ENCODE assay signal across 21 mouse cellular contexts in genomic region chrX:69698840-69699239, GRCm38 (mm10).
DNase-seq lines count a peak whose midpoint lies in the region; ATAC-seq and TF ChIP-seq lines count a peak whose summit lies in the region.
"Had no signal": no experiment of that assay in that cellular context is flagged by ENCODE, and none has a peak within 500 bp of the region (broad histone marks: within the 10 kb centered on the region; RNA-seq: fewer than 3 reads in every experiment).

No protein-coding gene starts in this region.

- no peaks in the 10 kb centered on the region for H3K27me3 ChIP-seq in midbrain, embryonic 16.5 days (ENCODE audit: control insufficient read depth, insufficient read depth, low read depth, low read length)
- no peaks in the 10 kb centered on the region for H3K27me3 ChIP-seq in midbrain, postnatal 0 days (ENCODE audit: insufficient read depth, low read length)
- no peaks in the 10 kb centered on the region for H3K27me3 ChIP-seq in limb, embryonic 10.5 days (ENCODE audit: low read depth, poor library complexity, severe bottlenecking)
- H3K27me3 ChIP-seq: embryonic facial prominence, embryonic 12.5 days; forebrain, embryonic 13.5 days; heart, embryonic 12.5 days; hindbrain, embryonic 15.5 days had no signal

- TF ChIP-seq CTCF in midbrain, postnatal 0 days (IDR thresholded peaks at IDR 0.05): no peak

- WGBS in midbrain, embryonic 16.5 days: 51% methylated on average over 4 of the region's 4 CpGs
- WGBS in midbrain, postnatal 0 days: 51% methylated on average over 4 of the region's 4 CpGs
- 62% methylated on average over 4 of the region's 4 CpGs for WGBS in limb, embryonic 10.5 days

- peak; percentile 0 for DNase-seq in embryo, embryonic 10.5 days (ENCODE audit: low spot score)
- no peak for DNase-seq in embryo, embryonic 10 days (ENCODE audit: low spot score)
- no peak for DNase-seq in midbrain, postnatal 0 days (ENCODE audit: low spot score)
- DNase-seq in Muller cell, postnatal 12 days (ENCODE audit: inconsistent ontology term): peak; percentile 12
- peak; percentile 30 for DNase-seq in limb, embryonic 10.5 days (ENCODE audit: low spot score)
- no peak for DNase-seq in kidney, adult 11 months
- DNase-seq in kidney, adult 8-10 months: no peak
- DNase-seq: adrenal gland, postnatal 14 days; B cell, adult 2 months; cerebellum, adult 2 months; cerebellum, postnatal 10 days; gastrocnemius, adult 2 months; gastrocnemius, postnatal 25 days had no signal

- no peak overlapping the region for H3K4me3 ChIP-seq in midbrain, embryonic 16.5 days (ENCODE audit: low read depth, low read length)
- H3K4me3 ChIP-seq in midbrain, postnatal 0 days (ENCODE audit: low read depth, low read length): no peak overlapping the region
- no peak overlapping the region for H3K4me3 ChIP-seq in limb, embryonic 10.5 days
- H3K4me3 ChIP-seq: embryonic facial prominence, embryonic 12.5 days; forebrain, embryonic 13.5 days; gastrocnemius, adult 2 months; heart, embryonic 12.5 days; hindbrain, embryonic 10.5 days; hindbrain, embryonic 15.5 days had no signal

- no peaks in the 10 kb centered on the region for H3K36me3 ChIP-seq in midbrain, embryonic 16.5 days (ENCODE audit: control insufficient read depth, insufficient read depth, low read length)
- no peaks in the 10 kb centered on the region for H3K36me3 ChIP-seq in midbrain, postnatal 0 days (ENCODE audit: insufficient read depth, low read length)
- no peaks in the 10 kb centered on the region for H3K36me3 ChIP-seq in limb, embryonic 10.5 days
- H3K36me3 ChIP-seq: embryonic facial prominence, embryonic 12.5 days; G1E; heart, embryonic 12.5 days; hindbrain, embryonic 10.5 days; hindbrain, embryonic 15.5 days had no signal

- H3K4me2 ChIP-seq in midbrain, embryonic 16.5 days (ENCODE audit: low read length): no peak overlapping the region
- no peak overlapping the region for H3K4me2 ChIP-seq in midbrain, postnatal 0 days (ENCODE audit: low read depth, low read length, poor library complexity, severe bottlenecking)
- H3K4me2 ChIP-seq: embryonic facial prominence, embryonic 12.5 days; forebrain, embryonic 13.5 days; heart, embryonic 12.5 days; hindbrain, embryonic 15.5 days had no signal

- H3K9me3 ChIP-seq in midbrain, embryonic 16.5 days (replicated peaks; ENCODE audit: control insufficient read depth, low read length, poor library complexity, severe bottlenecking): no peaks in the 10 kb centered on the region
- H3K9me3 ChIP-seq in midbrain, postnatal 0 days (ENCODE audit: low read length): no peaks in the 10 kb centered on the region
- no peaks in the 10 kb centered on the region for H3K9me3 ChIP-seq in limb, embryonic 10.5 days (replicated peaks)
- H3K9me3 ChIP-seq: embryonic facial prominence, embryonic 12.5 days; forebrain, embryonic 13.5 days; G1E; heart, embryonic 12.5 days; hindbrain, embryonic 10.5 days; hindbrain, embryonic 15.5 days had no signal

- H3K9ac ChIP-seq in midbrain, embryonic 16.5 days (ENCODE audit: low read depth, low read length): no peak overlapping the region
- no peak overlapping the region for H3K9ac ChIP-seq in midbrain, postnatal 0 days (replicated peaks; ENCODE audit: low read length, poor library complexity, severe bottlenecking)
- H3K9ac ChIP-seq: embryonic facial prominence, embryonic 12.5 days; forebrain, embryonic 13.5 days; heart, embryonic 12.5 days; hindbrain, embryonic 15.5 days had no signal

- H3K27ac ChIP-seq in midbrain, embryonic 16.5 days (ENCODE audit: low read length): no peak overlapping the region
- no peak overlapping the region for H3K27ac ChIP-seq in midbrain, postnatal 0 days (ENCODE audit: low read depth, low read length)
- no peak overlapping the region for H3K27ac ChIP-seq in limb, embryonic 10.5 days
- H3K27ac ChIP-seq: embryonic facial prominence, embryonic 12.5 days; forebrain, embryonic 13.5 days; gastrocnemius, adult 2 months; hindbrain, embryonic 10.5 days; hindbrain, embryonic 15.5 days had no signal

- H3K4me1 ChIP-seq in midbrain, embryonic 16.5 days (ENCODE audit: control insufficient read depth, insufficient read depth, low read length): no peaks in the 10 kb centered on the region
- H3K4me1 ChIP-seq in midbrain, postnatal 0 days (ENCODE audit: insufficient read depth, low read length): no peaks in the 10 kb centered on the region
- H3K4me1 ChIP-seq in limb, embryonic 10.5 days: no peaks in the 10 kb centered on the region
- H3K4me1 ChIP-seq: embryonic facial prominence, embryonic 12.5 days; forebrain, embryonic 13.5 days; heart, embryonic 12.5 days; hindbrain, embryonic 10.5 days; hindbrain, embryonic 15.5 days had no signal

- 0 out of 2 replicates have a peak, but pooled peaks have one; percentile 45 for ATAC-seq in midbrain, embryonic 16.5 days
- no peak for ATAC-seq in midbrain, postnatal 0 days (ENCODE audit: low FRiP score)
- ATAC-seq: CD4-positive, CD25-positive, alpha-beta regulatory T cell, adult 4 months; forebrain, embryonic 13.5 days had no signal

Comparison
In these comparisons a context has a peak if more than half of its experiments do, and no peak if none do; other contexts are left out.
1. DNase-seq: peak in embryo, embryonic 10.5 days (single experiment), Muller cell, postnatal 12 days (single experiment) and limb, embryonic 10.5 days (single experiment); none in embryo, embryonic 10 days (single experiment), midbrain, postnatal 0 days (single experiment), kidney, adult 11 months (single experiment) and kidney, adult 8-10 months (0 of 2).